Mouse (Mus musculus) central nervous system, embryonic 18 days (tissue): ENCODE results near the gene Exd2. TPM values are rescaled to one million over a fixed set of nuclear protein-coding genes. Genes with fewer than 3 reads are reported as not detected.

Source experiments
- polyA plus RNA-seq: library from polyadenylated mRNA; depleted of rRNA; stranded (reverse); fragments of >200 nt; gene quantifications from 2 replicates; pipeline ENCODE4 v1.2.3, GENCODE M21; 2012; rRNA removed

Exd2 gene
- 60.5 and 62.9 TPM in 2 replicates for polyA plus RNA-seq

GRCm38 (mm10) chr12:80462942-80463651 is at the start of gene Exd2:
Gene Exd2 (plus strand): TSS chr12:80463095.

GRCm38 (mm10) chr12:80436336-80436976 is 26.4 kb upstream of the Exd2 start, which contains the start of gene Dcaf5:
Gene Dcaf5 (minus strand): TSS chr12:80436601.

GRCm38 (mm10) chr12:80517977-80518376 is 55.1 kb downstream of the Exd2 start, which contains the start of gene Galnt16:
Gene Galnt16 (plus strand): TSS chr12:80518277.

Other genes with a start within 250 kb of the Exd2 start
- 40.4 and 44.0 TPM in 2 replicates for gene Actn1, start 202.7 kb upstream of the Exd2 start, polyA plus RNA-seq
- gene Dcaf5, start 26.5 kb upstream of the Exd2 start, polyA plus RNA-seq, result 36.4 and 39.1 TPM in 2 replicates
- gene Galnt16, start 55.2 kb downstream of the Exd2 start, polyA plus RNA-seq, result 16.5 and 17.3 TPM in 2 replicates
- 30.4 and 30.7 TPM in 2 replicates for gene Slc39a9, start 180.8 kb downstream of the Exd2 start, polyA plus RNA-seq
- gene Erh, start 181.2 kb downstream of the Exd2 start, polyA plus RNA-seq, result 332 and 343 TPM in 2 replicates
- 2.0 and 3.5 TPM in 2 replicates for gene Plekhd1, start 229.5 kb downstream of the Exd2 start, polyA plus RNA-seq